Mouse (Mus musculus) liver, adult 2 months (tissue): ENCODE measurements around the gene Arhgef1. TPM values are rescaled to one million over a fixed set of nuclear protein-coding genes. Genes with fewer than 3 reads are reported as not detected.

Experiments used
- DNase-seq: peaks from one replicate; pipeline ENCODE4 v3.0.0-alpha.2; 2011; ENCODE audit warnings: low read depth, low spot score; ENCODE audit errors: extremely low read depth
- H3K27ac ChIP-seq: fragments of 200-500 bp; replicated peaks from 2 replicates; pipeline ENCODE4 v1.5.1; 2012; ENCODE audit warnings: low read depth, mild to moderate bottlenecking, control low read depth, inconsistent platforms, low read length; ENCODE audit not compliant: insufficient read depth
- H3K27me3 ChIP-seq: fragments of 200-500 bp; 2 replicates; pipeline ENCODE4 v1.6.1; 2012; ENCODE audit warnings: mild to moderate bottlenecking, moderate library complexity, low read length, inconsistent platforms; ENCODE audit not compliant: control insufficient read depth, insufficient read depth
- H3K36me3 ChIP-seq: fragments of 200-500 bp; 2 replicates; pipeline ENCODE4 v1.6.1; 2012; ENCODE audit warnings: low read length, inconsistent platforms; ENCODE audit not compliant: control insufficient read depth, insufficient read depth
- H3K4me1 ChIP-seq: fragments of 200-500 bp; 2 replicates; pipeline ENCODE4 v1.6.1; 2011; ENCODE audit warnings: low read length; ENCODE audit not compliant: control insufficient read depth, insufficient read depth
- H3K4me3 ChIP-seq: fragments of 200-500 bp; 2 replicates; pipeline ENCODE4 v1.5.1; 2011; ENCODE audit warnings: low read depth, mild to moderate bottlenecking, control low read depth, low read length, moderate library complexity; ENCODE audit not compliant: insufficient read depth
- H3K79me2 ChIP-seq: fragments of 200-500 bp; 2 replicates; pipeline ENCODE4 v1.6.1; 2012; ENCODE audit warnings: inconsistent platforms, mild to moderate bottlenecking, low read length, moderate library complexity; ENCODE audit not compliant: control insufficient read depth, insufficient read depth
- H3K9ac ChIP-seq: fragments of 200-500 bp; 2 replicates; pipeline ENCODE4 v1.6.1; 2012; ENCODE audit warnings: low read depth, mild to moderate bottlenecking, control low read depth, inconsistent platforms, low read length
- CTCF ChIP-seq: fragments of 200-500 bp; IDR thresholded peaks from 2 replicates; pipeline ENCODE4 v1.5.1; 2011; ENCODE audit warnings: low read depth, low read length, control low read depth
- POLR2A ChIP-seq: fragments of 200-500 bp; IDR thresholded peaks from 2 replicates; pipeline ENCODE4 v1.6.1; 2011; ENCODE audit warnings: low read length, control low read depth; ENCODE audit not compliant: insufficient read depth; ENCODE audit errors: extremely low read depth
- WGBS: fragments of 180-500 bp; shearing (Covaris S2); methylation state at CpG from one replicate; pipeline ENCODE4 v1.1.7; 2018; 5-methylcytosine and 5-hydroxymethylcytosine counted together
- polyA plus RNA-seq: library from polyadenylated mRNA; depleted of rRNA; stranded (reverse); fragments of >200 nt; gene quantifications from 2 replicates; pipeline ENCODE4 v1.2.3, GENCODE M21; 2012
- total RNA-seq: library from RNA; depleted of rRNA; stranded (reverse); fragments of >200 nt; gene quantifications from 2 replicates; pipeline ENCODE4 v1.2.3, GENCODE M21; 2014

The Arhgef1 gene
- total and polyA plus RNA-seq, 2 experiments: 8.5 to 62.9 TPM

DNA sequence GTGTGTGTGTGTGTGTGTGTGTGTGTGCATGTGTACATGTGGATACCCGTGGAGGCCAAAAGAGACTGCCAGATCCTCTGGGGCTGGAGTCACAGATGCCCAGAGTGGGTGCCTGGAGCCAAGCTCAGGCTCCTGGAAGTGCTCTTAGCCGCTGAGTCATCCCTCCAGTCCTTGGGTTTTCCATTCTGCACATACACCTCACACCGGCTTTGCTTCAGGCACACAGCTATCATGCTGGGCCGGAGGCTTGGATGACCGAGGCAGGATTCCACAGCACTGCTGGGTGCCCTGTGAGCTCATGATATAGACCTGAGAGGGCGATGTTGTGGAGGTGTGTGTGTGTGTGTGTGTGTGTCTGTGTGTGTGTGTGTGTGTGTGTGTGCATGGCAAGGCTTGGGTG, 65.8 kb downstream of the Arhgef1 start:
- WGBS: 76% methylated on average over 6 of the region's 6 CpGs
- Histone ChIP-seq H3K9ac (no peak overlapping the region), H3K79me2 (no peaks in the 10 kb centered on the region), H3K4me1 (peaks cover 4% of the 10 kb centered on the region; the same call in 1 of the 2 replicates), H3K4me3 (no peak overlapping the region), H3K27me3 (no peaks in the 10 kb centered on the region), H3K36me3 (peaks cover 2% of the 10 kb centered on the region; the same call in 1 of the 2 replicates), H3K27ac (no peak overlapping the region)
- TF ChIP-seq CTCF (no peak), POLR2A (no peak)
- DNase-seq: no peak

DNA sequence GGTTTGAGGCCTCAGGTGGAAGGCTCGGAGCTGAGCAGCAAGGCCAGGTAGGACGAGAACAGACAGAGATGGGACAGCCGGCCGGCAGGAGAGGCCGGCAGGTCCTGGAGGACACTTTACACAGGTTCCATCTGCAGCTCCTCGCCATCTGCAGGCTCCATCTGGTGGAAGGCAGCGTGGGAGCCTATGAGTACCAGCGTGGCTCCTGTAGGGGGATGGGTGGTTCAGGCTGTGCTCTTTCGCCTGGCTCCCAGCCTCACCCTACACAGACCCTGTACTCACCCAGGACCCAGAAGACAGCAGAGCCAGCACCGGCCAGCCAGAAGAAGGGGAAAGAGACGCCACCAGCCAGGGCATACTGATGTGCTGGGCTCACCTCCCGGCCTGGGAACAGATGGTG, 67.1 kb downstream of the Arhgef1 start:
- peaks cover 2% of the 10 kb centered on the region; the same call in 1 of the 2 replicates for H3K36me3 ChIP-seq
- H3K79me2 ChIP-seq: no peaks in the 10 kb centered on the region
- H3K9ac ChIP-seq: no peak overlapping the region
- no peaks in the 10 kb centered on the region for H3K27me3 ChIP-seq
- H3K4me1 ChIP-seq: peaks cover 4% of the 10 kb centered on the region; the same call in 1 of the 2 replicates
- no peak for TF ChIP-seq CTCF
- TF ChIP-seq POLR2A: no peak
- no peak for DNase-seq
- no peak overlapping the region for H3K27ac ChIP-seq
- no peak overlapping the region for H3K4me3 ChIP-seq
- 94% methylated on average over 12 of the region's 12 CpGs for WGBS

DNA sequence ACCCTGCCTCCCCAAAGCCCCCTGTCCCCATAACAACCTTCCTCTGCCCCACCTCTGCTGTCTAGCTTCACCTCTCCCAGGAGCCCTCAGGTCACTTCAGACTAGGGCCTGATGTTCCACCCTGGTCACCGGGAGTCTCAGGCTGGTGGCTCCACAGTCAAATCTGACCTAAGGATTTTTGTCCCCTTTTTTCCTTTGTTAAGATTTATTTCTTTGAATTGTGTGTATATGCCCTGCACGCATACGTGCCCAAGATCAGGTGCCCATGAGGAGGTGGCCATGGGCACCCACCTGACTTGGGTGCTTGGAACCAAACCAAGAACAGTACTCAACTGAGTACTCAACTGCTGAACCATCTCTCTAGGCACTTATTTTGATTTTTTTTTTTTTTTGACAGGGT, 67.6 kb downstream of the Arhgef1 start:
- no peak overlapping the region for H3K27ac ChIP-seq
- no peaks in the 10 kb centered on the region for H3K27me3 ChIP-seq
- no peak for DNase-seq
- peaks cover 4% of the 10 kb centered on the region; the same call in 1 of the 2 replicates for H3K4me1 ChIP-seq
- TF ChIP-seq POLR2A: no peak
- no peak for TF ChIP-seq CTCF
- H3K9ac ChIP-seq: no peak overlapping the region
- no peaks in the 10 kb centered on the region for H3K79me2 ChIP-seq
- WGBS: 97% methylated on average over 3 of the region's 3 CpGs
- no peak overlapping the region for H3K4me3 ChIP-seq
- peaks cover 2% of the 10 kb centered on the region; the same call in 1 of the 2 replicates for H3K36me3 ChIP-seq

DNA sequence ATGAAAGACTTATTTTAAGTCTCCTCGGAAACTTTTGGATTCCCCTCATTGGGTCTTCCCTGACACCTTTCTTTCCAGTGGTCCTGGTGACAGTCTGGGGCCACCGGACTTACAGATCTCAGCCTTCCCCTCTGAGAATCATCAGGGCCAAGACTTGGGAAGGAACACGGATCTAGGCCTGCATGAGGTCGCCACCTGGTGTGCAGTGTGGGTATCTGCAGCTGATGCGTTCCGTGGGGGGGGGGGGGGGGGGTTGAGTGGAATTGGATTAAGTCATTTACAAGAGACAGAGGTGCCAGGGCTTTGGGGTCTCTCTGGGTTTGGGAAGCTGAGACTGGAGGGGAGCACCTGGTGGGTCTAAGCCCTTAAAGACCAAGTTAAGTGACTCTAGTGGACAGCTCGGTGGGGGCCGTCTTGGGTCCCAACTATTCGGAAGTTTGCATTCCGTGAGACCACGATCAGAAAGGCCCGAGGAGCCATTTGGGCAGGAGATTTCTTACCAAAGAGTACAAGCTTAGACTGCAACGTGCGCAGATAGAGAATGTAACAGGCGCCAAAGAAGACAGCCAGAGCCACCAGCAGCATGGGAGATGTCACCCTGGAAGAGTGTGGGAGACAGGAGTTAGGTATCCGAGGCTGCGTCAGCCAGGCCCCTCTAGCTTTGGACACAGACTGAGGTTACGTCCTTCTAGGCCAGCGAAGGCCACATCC, 68.7 kb downstream of the Arhgef1 start:
- Histone ChIP-seq H3K4me3 (peak overlapping the region; percentile 92), H3K4me1 (peaks cover 4% of the 10 kb centered on the region; the same call in 1 of the 2 replicates), H3K79me2 (no peaks in the 10 kb centered on the region), H3K27ac (peak overlapping the region; percentile 35; the same call in 1 of the 2 replicates), H3K9ac (peak overlapping the region; percentile 35), H3K27me3 (no peaks in the 10 kb centered on the region), H3K36me3 (peaks cover 2% of the 10 kb centered on the region; the same call in 1 of the 2 replicates)
- DNase-seq: peak; percentile 26
- TF ChIP-seq CTCF (peak; percentile 79), POLR2A (no peak)
- WGBS: 18% methylated on average over 19 of the region's 19 CpGs

DNA sequence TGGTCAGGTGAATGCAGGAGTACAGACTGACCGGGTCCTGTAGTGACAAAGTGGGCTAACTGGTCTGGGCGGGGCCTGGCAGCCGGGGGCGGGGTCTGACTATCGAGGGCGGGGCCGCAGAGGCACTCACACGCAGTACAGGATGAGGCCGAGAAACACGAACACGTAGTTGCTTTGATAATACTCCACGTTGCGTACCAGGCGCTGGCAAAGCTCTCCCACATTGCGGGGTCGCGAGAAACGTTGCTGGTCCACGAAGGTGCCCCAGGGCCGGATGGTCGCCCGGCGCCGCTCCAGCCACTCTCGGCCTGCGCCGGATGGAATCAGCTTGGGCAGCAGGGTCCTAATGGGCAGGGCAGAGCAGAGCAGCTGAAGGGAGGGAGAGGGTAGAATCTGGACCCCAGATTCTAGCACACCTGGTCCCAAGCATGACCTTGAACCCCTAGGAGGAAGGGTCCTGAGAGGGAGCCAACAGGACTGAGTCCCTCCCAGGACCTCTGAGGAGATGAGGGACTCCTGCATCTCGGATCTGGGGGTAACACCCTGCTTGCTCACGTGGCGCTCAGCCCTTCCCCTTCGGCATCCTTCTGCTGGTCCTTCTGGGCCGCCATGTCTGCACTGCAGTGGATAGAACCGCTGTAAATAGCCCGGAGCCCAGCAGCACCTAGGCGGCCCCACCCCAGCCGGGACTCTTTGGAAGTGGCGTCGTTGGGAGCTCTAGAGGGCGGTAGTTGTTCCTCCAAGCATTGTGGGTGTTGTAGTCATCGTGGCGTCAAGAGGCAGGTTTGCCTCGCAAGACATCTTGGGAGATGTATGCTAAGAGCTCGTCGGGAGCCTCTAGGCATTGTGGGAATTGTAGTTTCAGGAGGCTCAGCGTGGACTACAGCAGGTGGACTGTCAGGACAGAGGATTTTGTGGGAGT, 69.5 kb downstream of the Arhgef1 start, which contains the start of gene Rabac1:
Rabac1 (minus strand) TSS at position 783 of the 922 bp plus-strand sequence.
- H3K27ac ChIP-seq: peak within 1 kb of the TSS; percentile 80
- peak within 1 kb of the TSS; percentile 90 for H3K9ac ChIP-seq
- H3K36me3 ChIP-seq: peaks cover 2% of the 10 kb centered on the region; the same call in 1 of the 2 replicates
- under 1% methylated on average over 45 of the region's 45 CpGs for WGBS
- H3K27me3 ChIP-seq: no peaks in the 10 kb centered on the region
- peaks cover 4% of the 10 kb centered on the region; the same call in 1 of the 2 replicates for H3K4me1 ChIP-seq
- peak; percentile 97 for DNase-seq
- peak; percentile 87 for TF ChIP-seq POLR2A
- TF ChIP-seq CTCF: peak; percentile 28; the same call in 1 of the 2 replicates
- no peaks in the 10 kb centered on the region for H3K79me2 ChIP-seq
- peak within 1 kb of the TSS; percentile 92 for H3K4me3 ChIP-seq

DNA sequence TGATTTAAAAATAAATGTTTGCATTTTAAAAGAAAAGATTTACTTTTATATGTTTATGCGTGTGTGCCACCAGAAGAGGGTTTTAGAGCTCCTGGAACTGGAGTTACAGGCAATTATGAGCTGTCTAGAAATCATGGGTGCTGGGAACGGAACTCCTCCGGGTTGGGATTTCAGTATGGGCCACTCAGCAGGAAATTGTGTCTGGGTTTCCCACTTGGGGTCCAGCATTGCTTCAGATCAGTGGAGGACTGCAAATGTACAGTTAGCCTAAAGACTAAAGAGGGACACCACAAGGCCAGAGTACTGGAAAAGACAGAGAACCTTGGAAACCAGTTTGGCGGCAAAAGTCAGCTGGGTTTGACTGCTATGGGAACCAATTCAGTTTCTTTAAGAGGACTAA, 70.5 kb downstream of the Arhgef1 start:
- WGBS: 88% methylated on average over 4 of the region's 4 CpGs
- Histone ChIP-seq H3K36me3 (peaks cover 2% of the 10 kb centered on the region; the same call in 1 of the 2 replicates), H3K27ac (no peak overlapping the region), H3K79me2 (no peaks in the 10 kb centered on the region), H3K9ac (no peak overlapping the region), H3K4me3 (no peak overlapping the region), H3K4me1 (peaks cover 4% of the 10 kb centered on the region; the same call in 1 of the 2 replicates), H3K27me3 (no peaks in the 10 kb centered on the region)
- no peak for TF ChIP-seq CTCF
- TF ChIP-seq POLR2A: no peak
- DNase-seq: no peak
